Mouse (Mus musculus): ENCODE measurements around the gene Glyctk. TPM values are rescaled to one million over a fixed set of nuclear protein-coding genes. Genes with fewer than 3 reads are reported as not detected.

Gene Glyctk
- total RNA-seq, 1 experiment = 3.2 TPM

GRCm38 (mm10) chr9:106119075-106119474 lies 38.9 kb downstream of the Glyctk start:
- Histone ChIP-seq H3K4me3 (ENCODE audit: insufficient read depth in 1 of 2, low read depth in 1 of 2, low read length in 2 of 2, poor library complexity in 1 of 2, severe bottlenecking in 1 of 2) (no peak overlapping the region), H3K9me3 (ENCODE audit: control insufficient read depth, insufficient read depth, low read depth, low read length) (no peaks in the 10 kb centered on the region), H3K36me3 (ENCODE audit: control insufficient read depth, insufficient read depth, low read length, poor library complexity, severe bottlenecking) (no peaks in the 10 kb centered on the region), H3K9ac (ENCODE audit: insufficient read depth, low read depth, low read length, poor library complexity, severe bottlenecking) (no peak overlapping the region), H3K4me1 (ENCODE audit: control insufficient read depth in 2 of 2, insufficient read depth in 2 of 2, low read length in 2 of 2, poor library complexity in 1 of 2) (peaks cover 0 to 2% of the 10 kb centered on the region in 2 experiments; a peak in 1 of 4 replicates), H3K27ac (ENCODE audit: insufficient read depth, low read depth, low read length, poor library complexity, severe bottlenecking) (no peak overlapping the region)
- in situ Hi-C loops (cut with MboI; ENCODE audit: low sequenced_read_pairs in 2 of 2, unreplicated experiment in 2 of 2) = no loop called here
- TF ChIP-seq ZNF384 (IDR thresholded peaks at IDR 0.05; ENCODE audit: low read depth, low read length) (no peak), HCFC1 (IDR thresholded peaks at IDR 0.05; ENCODE audit: borderline replicate concordance, insufficient read depth, low read length) (no peak), ZC3H11A (IDR thresholded peaks at IDR 0.05; ENCODE audit: borderline replicate concordance, low read depth, low read length) (no peak), CHD2 (IDR thresholded peaks at IDR 0.05; ENCODE audit: low read depth, low read length) (no peak), MAFK (IDR thresholded peaks at IDR 0.05; ENCODE audit: insufficient read depth, low read depth, low read length) (no peak)
- DNase-seq (ENCODE audit: low read depth, low spot score) = no peak

- no peaks in the 10 kb centered on the region for H3K36me3 ChIP-seq (ENCODE audit: control insufficient read depth, insufficient read depth, low read length, poor library complexity, severe bottlenecking)
- H3K9me3 ChIP-seq (ENCODE audit: control insufficient read depth, insufficient read depth, low read depth, low read length) = no peaks in the 10 kb centered on the region
- peak; percentile 47 for DNase-seq (ENCODE audit: low read depth, low spot score)
- no peak overlapping the region for H3K27ac ChIP-seq (ENCODE audit: insufficient read depth, low read depth, low read length, poor library complexity, severe bottlenecking)
- no peak for TF ChIP-seq CHD2 (IDR thresholded peaks at IDR 0.05; ENCODE audit: low read depth, low read length)
- TF ChIP-seq HCFC1 (IDR thresholded peaks at IDR 0.05; ENCODE audit: borderline replicate concordance, insufficient read depth, low read length) = no peak
- no peak for TF ChIP-seq ZC3H11A (IDR thresholded peaks at IDR 0.05; ENCODE audit: borderline replicate concordance, low read depth, low read length)
- in situ Hi-C loops (cut with MboI; ENCODE audit: low sequenced_read_pairs in 2 of 2, unreplicated experiment in 2 of 2) = no loop called here
- H3K9ac ChIP-seq (ENCODE audit: insufficient read depth, low read depth, low read length, poor library complexity, severe bottlenecking) = no peak overlapping the region
- no peak overlapping the region for H3K4me3 ChIP-seq (ENCODE audit: insufficient read depth in 1 of 2, low read depth in 1 of 2, low read length in 2 of 2, poor library complexity in 1 of 2, severe bottlenecking in 1 of 2)
- peaks cover 0 to 2% of the 10 kb centered on the region in 2 experiments; a peak in 1 of 4 replicates for H3K4me1 ChIP-seq (ENCODE audit: control insufficient read depth in 2 of 2, insufficient read depth in 2 of 2, low read length in 2 of 2, poor library complexity in 1 of 2)
These were observed 42.0 kb downstream of the Glyctk start for GRCm38 (mm10) chr9:106115801-106116424.

- peak; percentile 47 for DNase-seq (ENCODE audit: low read depth, low spot score)
- no peak overlapping the region for H3K27ac ChIP-seq (ENCODE audit: insufficient read depth, low read depth, low read length, poor library complexity, severe bottlenecking)
- H3K4me1 ChIP-seq (ENCODE audit: control insufficient read depth in 2 of 2, insufficient read depth in 2 of 2, low read length in 2 of 2, poor library complexity in 1 of 2) = peaks cover 0 to 2% of the 10 kb centered on the region in 2 experiments; a peak in 1 of 4 replicates
- no peaks in the 10 kb centered on the region for H3K36me3 ChIP-seq (ENCODE audit: control insufficient read depth, insufficient read depth, low read length, poor library complexity, severe bottlenecking)
- H3K4me3 ChIP-seq (ENCODE audit: insufficient read depth in 1 of 2, low read depth in 1 of 2, low read length in 2 of 2, poor library complexity in 1 of 2, severe bottlenecking in 1 of 2) = no peak overlapping the region
- in situ Hi-C loops (cut with MboI; ENCODE audit: low sequenced_read_pairs in 2 of 2, unreplicated experiment in 2 of 2) = no loop called here
- no peak overlapping the region for H3K9ac ChIP-seq (ENCODE audit: insufficient read depth, low read depth, low read length, poor library complexity, severe bottlenecking)
- H3K9me3 ChIP-seq (ENCODE audit: control insufficient read depth, insufficient read depth, low read depth, low read length) = no peaks in the 10 kb centered on the region
- peak; percentile 74; the same call in 1 of the 2 replicates for TF ChIP-seq ZC3H11A (IDR thresholded peaks at IDR 0.05; ENCODE audit: borderline replicate concordance, low read depth, low read length)
- no peak for TF ChIP-seq MAFK (IDR thresholded peaks at IDR 0.05; ENCODE audit: insufficient read depth, low read depth, low read length)
These were observed 45.0 kb downstream of the Glyctk start for GRCm38 (mm10) chr9:106112770-106113423.

- H3K4me1 ChIP-seq (ENCODE audit: control insufficient read depth in 2 of 2, insufficient read depth in 2 of 2, low read length in 2 of 2, poor library complexity in 1 of 2) = peaks cover 0 to 8% of the 10 kb centered on the region in 2 experiments; a peak in 1 of 4 replicates
- no peaks in the 10 kb centered on the region for H3K9me3 ChIP-seq (ENCODE audit: control insufficient read depth, insufficient read depth, low read depth, low read length)
- no peak for DNase-seq (ENCODE audit: low read depth, low spot score)
- in situ Hi-C loops (cut with MboI; ENCODE audit: low sequenced_read_pairs in 2 of 2, unreplicated experiment in 2 of 2) = no loop called here
- H3K36me3 ChIP-seq (ENCODE audit: control insufficient read depth, insufficient read depth, low read length, poor library complexity, severe bottlenecking) = no peaks in the 10 kb centered on the region
- no peak overlapping the region for H3K27ac ChIP-seq (ENCODE audit: insufficient read depth, low read depth, low read length, poor library complexity, severe bottlenecking)
- H3K4me3 ChIP-seq (ENCODE audit: insufficient read depth in 1 of 2, low read depth in 1 of 2, low read length in 2 of 2, poor library complexity in 1 of 2, severe bottlenecking in 1 of 2) = no peak overlapping the region
- H3K9ac ChIP-seq (ENCODE audit: insufficient read depth, low read depth, low read length, poor library complexity, severe bottlenecking) = no peak overlapping the region
- TF ChIP-seq ZC3H11A (IDR thresholded peaks at IDR 0.05; ENCODE audit: borderline replicate concordance, low read depth, low read length) = no peak
- TF ChIP-seq MAFK (IDR thresholded peaks at IDR 0.05; ENCODE audit: insufficient read depth, low read depth, low read length) = no peak
- no peak for TF ChIP-seq HCFC1 (IDR thresholded peaks at IDR 0.05; ENCODE audit: borderline replicate concordance, insufficient read depth, low read length)
- TF ChIP-seq ZNF384 (IDR thresholded peaks at IDR 0.05; ENCODE audit: low read depth, low read length) = no peak
These were observed 51.7 kb downstream of the Glyctk start for GRCm38 (mm10) chr9:106106241-106106640.

All from ES-E14 (cell line).